Mouse (Mus musculus): ENCODE data around the gene Trpv4.
A peak's percentile ranks its signal among the peaks of the same experiment; 100 is the strongest.

Trpv4 gene

DNA sequence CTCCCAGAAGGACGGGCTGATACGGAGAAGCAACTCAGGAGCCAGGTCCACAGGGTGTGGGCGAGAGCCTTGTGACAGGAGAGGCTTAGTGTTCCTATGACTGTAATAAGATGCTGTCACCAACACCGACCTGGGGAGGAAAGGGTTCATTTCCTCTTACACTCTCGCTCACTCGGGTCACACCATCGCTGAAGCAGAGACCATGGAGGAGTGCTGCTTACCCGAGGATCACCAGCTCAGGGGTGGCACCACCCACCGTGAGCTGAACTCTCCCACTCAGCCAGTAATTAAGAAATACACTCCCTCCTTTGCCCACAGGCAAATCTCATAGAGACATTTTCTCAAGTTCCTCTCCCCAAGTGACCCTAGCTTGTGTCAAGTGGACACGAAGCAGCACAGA lies 69.8 kb downstream of the Trpv4 start:
- peak; percentile 13 for DNase-seq

GRCm38 (mm10) chr5:114587908-114588307 lies 70.3 kb downstream of the Trpv4 start:
- peak; percentile 73 for DNase-seq

- peak; percentile 44 for DNase-seq
Observed at GRCm38 (mm10) chr5:114585682-114586081, 72.5 kb downstream of the Trpv4 start.

- peak; percentile 79 for DNase-seq
Observed at GRCm38 (mm10) chr5:114584293-114585104, 73.7 kb downstream of the Trpv4 start.

DNA sequence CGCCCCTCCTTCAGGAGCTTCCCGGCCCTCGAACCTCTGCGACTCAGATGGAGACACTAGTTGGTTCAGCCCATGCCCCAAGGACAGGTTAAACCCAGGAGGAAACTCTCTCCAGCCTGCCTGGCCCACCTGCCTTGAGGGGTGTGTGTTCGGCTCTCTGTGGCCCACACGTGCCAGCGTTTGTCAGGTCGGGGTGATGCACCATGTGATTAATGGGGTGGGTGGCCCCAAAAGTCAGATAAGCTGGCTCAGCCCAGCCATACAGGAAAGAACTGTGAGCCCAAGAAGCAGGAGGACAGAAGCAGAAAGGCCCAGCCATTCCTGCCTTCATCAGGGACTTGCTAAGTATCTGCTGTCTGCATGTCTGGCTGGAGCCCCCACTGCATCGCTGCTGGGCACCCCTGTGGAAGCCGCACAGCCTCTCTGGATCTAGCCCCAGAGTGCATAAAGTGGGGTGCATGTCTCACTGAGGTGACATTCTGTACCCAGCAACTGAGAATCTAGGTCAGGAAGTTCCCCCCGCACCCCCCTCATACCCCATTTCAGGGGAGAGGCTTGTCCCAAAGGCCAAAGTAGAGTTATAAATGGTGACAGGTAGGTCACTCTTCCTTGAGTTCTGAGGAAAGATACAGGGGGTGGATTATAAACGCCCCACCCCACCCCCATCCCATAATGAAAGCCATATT lies 74.6 kb downstream of the Trpv4 start:
- peak; percentile 9 for DNase-seq

GRCm38 (mm10) chr5:114583046-114583445 lies 75.2 kb downstream of the Trpv4 start:
- peak; percentile 71 for DNase-seq

DNA sequence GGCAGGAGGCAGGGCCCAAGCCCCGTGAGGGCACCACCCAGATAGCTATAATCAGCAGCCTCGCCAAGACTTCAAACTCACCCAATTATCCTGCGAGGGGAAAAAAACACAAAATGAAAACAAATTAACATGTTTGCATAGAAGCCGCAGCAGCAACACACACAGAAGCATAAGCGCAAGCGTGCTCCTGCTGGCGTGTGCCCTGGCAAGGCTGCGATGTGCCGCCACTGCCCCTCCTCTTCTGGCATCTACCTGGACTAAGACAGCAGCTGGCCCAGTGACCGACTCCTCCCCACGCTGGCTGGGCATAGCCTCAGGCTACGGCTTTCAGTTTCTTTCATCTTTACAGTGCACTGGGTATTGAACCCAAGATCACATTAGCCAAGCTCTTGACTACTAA lies 76.7 kb downstream of the Trpv4 start:
- peak; percentile 56 for DNase-seq

GRCm38 (mm10) chr5:114579714-114580357 lies 78.4 kb downstream of the Trpv4 start:
- peak; percentile 96 for DNase-seq

GRCm38 (mm10) chr5:114578361-114578760 lies 79.9 kb downstream of the Trpv4 start:
- DNase-seq = peak; percentile 94

GRCm38 (mm10) chr5:114575986-114576605 lies 82.1 kb downstream of the Trpv4 start:
- peak; percentile 57 for DNase-seq

DNA sequence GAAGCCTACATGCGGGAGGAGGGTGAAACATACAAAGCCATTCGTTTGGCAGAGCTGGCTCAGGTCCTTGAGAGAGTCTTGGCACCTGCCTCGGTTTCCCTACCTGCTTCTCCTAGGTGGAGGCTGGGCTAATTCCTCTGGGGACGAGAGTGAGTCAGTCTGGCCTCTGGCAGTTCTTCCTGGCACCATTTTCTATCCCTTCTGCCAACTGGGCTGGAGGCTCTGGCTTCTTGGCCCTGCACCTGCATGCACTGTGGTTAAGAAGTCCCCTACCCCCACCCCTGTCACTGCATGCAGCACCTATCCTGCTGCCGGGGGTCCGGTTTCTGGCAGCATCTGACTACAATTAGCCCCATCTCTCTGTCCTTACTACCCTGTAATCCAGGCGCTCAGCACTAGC lies 82.7 kb downstream of the Trpv4 start:
- peak; percentile 4 for DNase-seq

DNA sequence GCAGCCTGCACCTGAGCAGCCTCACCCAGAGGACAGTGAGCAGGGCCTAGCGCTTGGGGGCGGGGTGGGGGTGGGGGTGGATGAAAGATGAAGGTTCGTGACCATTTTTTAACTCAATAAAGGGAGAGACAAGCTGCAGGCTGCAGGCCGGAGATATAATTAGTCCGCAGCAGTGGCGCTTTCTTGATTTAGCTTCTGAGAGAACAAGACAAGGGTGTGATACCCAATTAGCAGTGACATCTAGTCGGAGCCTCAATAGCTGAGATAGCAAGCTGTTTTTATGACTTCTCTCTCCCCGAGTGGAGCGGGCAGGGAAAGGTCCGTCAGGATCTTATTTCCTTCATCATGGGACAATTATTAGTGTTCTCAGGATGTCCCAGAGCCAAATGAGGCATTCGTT lies 83.2 kb downstream of the Trpv4 start:
- DNase-seq = peak; percentile 49

DNA sequence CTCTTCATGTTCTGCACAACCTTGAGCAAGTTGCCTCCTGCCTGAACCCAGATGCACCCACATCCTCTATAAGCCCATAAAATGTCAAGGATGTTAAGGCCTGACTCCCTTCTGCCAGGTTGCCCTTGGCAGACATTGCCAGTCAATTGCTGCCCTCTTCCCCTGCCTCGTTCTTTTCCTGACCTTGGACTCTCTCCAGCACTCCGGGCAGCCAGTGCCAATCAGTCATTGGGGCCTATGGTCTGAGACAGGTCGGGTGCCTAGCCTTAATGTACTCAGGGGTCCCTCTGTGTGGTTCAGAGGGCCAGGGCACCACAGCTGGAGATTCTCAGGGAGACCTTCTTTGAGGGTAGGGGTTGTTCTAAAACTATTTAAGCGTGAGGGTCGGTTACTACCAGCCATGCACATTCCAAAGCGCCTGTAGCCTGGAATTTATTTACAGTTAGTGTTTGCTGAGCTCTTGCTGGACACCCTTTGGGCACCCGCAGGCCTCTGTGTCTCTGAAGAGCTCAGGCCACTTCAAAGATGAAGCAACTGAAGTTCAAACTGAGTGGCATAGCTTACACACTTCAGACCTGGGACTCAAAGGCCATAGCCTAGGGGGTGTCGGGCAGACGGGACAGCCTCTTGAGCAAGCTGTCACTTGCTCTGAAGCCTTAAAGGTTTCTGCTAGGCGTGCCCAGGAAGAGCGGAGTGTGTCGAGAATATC lies 84.1 kb downstream of the Trpv4 start:
- DNase-seq = peak; percentile 12

DNA sequence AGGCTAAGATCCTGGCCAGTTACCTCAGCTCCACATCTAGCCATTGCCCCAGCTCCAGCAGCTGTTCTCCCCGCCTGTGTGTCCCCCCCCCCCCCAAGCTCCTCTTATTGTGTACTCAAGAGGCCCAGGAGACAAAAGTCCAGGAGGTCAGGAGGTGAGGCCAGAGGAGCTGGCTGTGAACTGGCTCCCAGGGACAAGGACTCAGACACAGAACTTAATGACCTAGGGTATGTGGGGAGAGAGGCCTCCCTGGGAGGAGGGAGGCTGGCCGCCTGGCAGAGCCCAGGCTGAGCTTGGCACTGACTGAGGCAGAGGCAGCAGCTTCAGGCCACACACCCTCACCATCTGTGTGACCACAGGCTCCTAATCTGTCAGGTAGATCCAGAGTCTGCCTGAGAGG lies 85.2 kb downstream of the Trpv4 start:
- DNase-seq = peak; percentile 79
